Mouse (Mus musculus) stomach, postnatal 0 days (tissue): ENCODE results near the gene Nudt4.

ENCODE experiments used
- CTCF ChIP-seq: IDR thresholded peaks from 2 replicates; pipeline ENCODE4 v1.5.1; 2016; ENCODE audit warnings: antibody characterized with exemption, low read depth, mild to moderate bottlenecking, moderate library complexity
- EP300 ChIP-seq: optimal IDR thresholded peaks from 2 replicates; pipeline ENCODE3; 2016; ENCODE audit warnings: antibody characterized with exemption

DNA sequence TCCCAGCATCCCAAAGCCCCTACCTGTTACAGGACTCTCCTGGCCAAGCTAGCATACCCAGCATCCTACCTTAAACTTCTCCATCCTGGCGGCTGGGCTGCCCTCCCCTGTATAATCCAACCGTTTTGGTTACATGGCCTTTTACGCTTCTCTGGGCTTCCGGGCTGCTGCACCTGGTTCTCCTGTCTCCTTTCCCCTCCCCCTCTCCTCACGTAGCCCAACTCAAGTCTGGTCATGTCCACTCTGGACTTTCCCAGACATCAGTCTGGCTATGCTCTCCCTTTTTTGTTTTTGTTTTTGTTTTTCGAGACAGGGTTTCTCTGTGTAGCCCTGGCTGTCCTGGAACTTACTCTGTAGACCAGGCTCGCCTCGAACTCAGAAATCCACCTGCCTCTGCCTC lies 51.3 kb downstream of the Nudt4 start:
- TF ChIP-seq CTCF (no peak), EP300 (no peak)
